Mouse (Mus musculus): ENCODE results near the gene Il1rl2.

DNA sequence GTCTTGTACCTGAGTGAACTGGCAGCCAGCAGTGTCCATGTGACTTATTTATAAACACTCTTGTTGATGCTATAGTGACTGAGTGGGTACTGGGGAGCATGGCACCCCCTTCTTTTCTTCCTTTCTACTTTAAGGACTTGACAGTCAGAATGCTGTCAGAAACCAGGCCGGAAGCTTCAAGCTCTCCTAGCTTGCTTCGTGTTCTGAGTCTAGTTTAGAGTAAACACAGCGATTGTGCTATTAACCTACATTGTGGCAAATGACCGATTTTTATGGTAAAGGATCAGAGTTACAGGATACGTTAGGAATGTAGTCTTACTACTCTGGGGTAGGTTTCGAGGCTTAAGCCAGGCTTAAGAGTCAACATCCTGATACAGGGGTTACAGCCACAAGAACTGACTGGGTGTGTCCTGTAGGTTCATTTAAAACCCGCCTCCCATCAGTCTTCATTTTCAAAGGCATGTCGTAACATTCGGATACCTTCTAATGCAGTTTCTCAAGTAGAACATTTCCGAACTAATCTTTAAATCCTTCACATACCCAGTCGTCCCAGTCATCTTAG lies 45.1 kb upstream of the Il1rl2 start:
- TF ChIP-seq CTCF (IDR thresholded peaks at IDR 0.05; ENCODE audit: control insufficient read depth, insufficient read depth, low read length), result no peak
- TF ChIP-seq POLR2A (IDR thresholded peaks at IDR 0.05; ENCODE audit: borderline replicate concordance, control insufficient read depth, low read depth, low read length), result no peak

All from bone marrow, adult 2 months (tissue).